Mouse (Mus musculus): ENCODE measurements at regions not wholly inside any gene's neighbourhood (a gene's known extent, or its start where the extent isn't known, plus 50 kb on each side); places are given as distances from the start of the nearest gene placed in this dataset.
A peak's percentile ranks its signal among the peaks of the same experiment; 100 is the strongest.

GRCm38 (mm10) chr1:138011581-138011980 is 163.9 kb downstream of the Ptprc start:
- no peak for DNase-seq

- DNase-seq = no peak
These were observed 164.5 kb downstream of the Ptprc start for GRCm38 (mm10) chr1:138010910-138011477.

- no peak for DNase-seq
These were observed 168.7 kb downstream of the Ptprc start for GRCm38 (mm10) chr1:138006811-138007210.

DNA sequence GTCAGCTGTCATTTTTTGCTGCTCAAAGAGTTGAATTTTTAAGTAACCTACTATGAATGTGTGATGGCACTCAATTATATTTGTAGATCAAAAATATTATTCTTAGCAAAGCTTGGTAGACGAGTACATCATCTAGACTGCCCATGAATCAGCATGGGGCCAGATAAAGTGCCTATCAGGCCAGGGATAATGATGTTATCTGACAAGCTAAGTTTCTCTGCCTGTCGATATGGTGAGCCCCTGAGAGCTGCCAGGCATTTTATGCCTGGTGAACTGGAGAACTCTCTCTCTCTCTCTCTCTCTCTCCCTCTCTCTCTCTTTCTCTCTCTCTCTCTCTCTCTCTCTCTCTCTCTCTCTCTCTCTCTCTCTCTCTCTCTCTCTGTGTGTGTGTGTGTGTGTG is 171.2 kb downstream of the Ptprc start:
- no peak for DNase-seq

DNA sequence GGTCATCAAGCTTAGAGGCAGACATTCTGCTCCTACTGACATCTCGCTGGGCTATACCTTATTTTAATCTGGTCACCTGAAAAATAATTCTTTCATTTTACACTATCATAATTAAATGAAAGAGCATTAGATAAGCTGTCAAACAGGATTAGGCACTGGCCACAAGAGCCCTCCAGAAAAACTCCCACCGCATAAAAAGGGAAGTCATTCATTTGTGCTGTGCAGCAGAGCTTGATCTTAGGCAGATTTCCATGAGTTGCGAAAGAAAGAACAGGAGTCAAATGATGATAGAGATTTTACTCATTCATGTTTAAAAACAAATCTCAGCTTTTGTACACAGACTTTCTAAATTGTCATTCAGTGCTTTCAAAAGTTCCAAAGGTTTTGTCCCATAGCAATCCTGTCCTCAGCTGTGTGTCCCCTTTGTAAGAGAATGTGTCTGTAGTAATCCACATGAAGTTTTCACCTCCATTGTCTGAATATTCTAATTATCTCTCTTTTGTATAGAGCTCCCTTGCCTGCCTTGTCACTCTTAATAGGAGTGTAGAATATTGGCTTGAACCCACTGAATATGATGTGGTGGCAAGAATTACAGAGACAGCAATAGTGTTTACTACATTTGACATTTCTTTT is 176.1 kb downstream of the Ptprc start:
- DNase-seq = no peak

GRCm38 (mm10) chr1:137996041-137996440 is 179.5 kb downstream of the Ptprc start:
- DNase-seq = no peak

DNA sequence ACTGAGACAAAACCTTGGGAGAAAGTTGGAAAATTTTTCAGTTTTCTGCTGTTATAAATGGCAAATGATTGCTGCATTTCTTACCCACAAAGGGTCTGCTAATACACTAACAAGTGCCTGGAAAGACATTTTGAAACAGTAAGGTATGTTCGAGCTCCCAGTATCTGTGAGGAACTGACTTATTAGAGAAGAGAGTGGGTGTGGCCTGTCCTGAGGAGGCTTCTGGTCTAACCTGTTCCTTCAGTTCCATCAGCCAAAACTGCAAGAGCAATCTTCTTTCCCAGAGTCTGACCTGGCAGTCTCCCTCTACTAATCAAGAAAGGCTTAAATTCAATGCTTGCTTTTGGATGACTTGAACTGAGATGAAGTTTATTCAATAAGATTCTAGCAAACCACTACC is 183.6 kb downstream of the Ptprc start:
- DNase-seq = no peak

DNA sequence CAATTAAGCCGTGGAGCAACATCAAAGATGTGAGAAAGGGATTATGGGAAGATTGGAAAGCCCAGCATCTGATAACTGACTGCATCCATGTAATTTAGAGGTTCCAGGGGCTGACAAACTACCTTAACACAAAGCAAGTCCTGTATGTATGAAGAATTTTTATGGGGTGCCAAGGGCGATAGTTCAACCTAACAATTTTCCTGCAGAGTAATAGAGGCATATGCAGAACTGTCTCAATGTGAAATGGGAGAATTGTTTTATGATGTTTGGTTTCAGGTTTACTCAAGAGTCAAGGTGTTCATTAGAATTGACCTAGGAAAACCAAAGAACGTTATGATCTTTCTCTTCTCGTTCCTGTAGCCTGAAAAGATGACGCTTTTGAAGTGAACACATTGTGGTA is 184.1 kb downstream of the Ptprc start:
- no peak for DNase-seq

- no peak for DNase-seq
These were observed 202.1 kb downstream of the Ptprc start for GRCm38 (mm10) chr1:137973406-137973805.

- no peak for DNase-seq
These were observed 202.7 kb downstream of the Ptprc start for GRCm38 (mm10) chr1:137972620-137973350.

DNA sequence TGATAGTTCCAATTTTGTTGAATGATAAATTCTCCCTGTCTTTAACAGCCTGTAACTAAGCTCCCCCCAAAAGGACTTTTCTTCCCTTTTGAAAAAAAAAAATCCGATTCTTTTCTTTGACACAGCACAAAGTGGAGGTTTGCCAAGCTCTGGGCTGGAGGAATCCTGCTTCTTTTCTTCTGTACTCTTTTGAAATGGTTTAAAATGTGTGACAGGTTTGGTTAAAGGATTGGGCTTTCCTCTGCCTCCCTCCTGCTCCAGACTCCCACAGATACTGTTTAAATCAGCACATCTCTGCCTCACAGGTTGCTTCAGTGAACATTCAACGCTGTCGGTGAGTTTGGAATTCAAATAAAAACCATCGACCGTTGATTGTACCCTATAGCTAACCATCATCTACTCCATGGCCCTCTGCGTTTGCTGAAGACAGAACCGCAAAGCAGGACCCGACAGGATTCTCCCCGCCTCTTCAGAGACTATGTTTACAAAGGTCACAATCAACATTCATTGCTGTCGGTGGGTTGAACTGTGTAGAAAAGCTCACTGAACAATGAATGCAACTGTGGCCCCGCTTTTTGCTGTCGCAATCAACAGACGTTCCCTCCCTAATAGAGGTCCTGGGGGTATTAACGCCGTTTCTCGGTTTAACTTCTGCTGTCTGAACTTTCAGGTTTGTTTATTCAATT is 209.2 kb downstream of the Ptprc start:
- DNase-seq = no peak

DNA sequence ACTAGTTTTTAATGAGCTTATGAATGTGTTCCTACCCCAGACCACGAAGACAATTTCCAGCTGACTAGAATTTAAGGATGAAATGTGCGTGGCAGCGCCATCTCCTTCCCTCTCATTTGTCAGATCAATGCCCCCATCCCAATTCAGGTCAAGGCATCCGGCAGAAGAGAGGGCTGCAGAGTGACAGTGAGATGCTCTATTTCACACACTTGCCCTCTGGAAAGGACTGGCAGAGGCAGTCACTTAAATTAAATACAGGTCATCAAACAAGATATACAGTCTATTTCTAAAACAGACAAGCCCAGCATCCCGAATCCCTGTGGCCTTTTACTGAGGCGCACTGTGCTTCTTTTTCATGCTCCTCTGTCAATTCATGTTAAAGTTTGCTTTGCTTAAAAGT is 211.9 kb downstream of the Ptprc start:
- no peak for DNase-seq

DNA sequence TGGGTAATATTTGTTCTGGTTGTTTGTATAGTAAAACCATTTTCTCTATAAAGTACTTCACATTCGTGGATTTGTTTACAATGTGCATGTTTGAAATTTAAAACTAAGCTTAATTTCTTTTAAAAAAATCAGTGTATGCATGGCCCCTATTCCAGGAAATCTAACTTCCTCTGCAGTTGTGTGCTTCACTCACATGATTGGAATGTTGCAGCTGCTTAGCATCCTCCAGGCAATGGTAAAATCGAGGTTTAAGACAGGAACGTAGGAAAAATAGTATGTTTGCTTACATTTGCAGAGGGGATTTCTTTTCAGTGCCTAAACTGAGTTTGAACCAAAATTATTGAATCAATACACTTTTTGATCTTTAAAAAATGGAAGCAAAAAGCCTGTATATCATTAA is 217.5 kb downstream of the Ptprc start:
- no peak for DNase-seq

DNA sequence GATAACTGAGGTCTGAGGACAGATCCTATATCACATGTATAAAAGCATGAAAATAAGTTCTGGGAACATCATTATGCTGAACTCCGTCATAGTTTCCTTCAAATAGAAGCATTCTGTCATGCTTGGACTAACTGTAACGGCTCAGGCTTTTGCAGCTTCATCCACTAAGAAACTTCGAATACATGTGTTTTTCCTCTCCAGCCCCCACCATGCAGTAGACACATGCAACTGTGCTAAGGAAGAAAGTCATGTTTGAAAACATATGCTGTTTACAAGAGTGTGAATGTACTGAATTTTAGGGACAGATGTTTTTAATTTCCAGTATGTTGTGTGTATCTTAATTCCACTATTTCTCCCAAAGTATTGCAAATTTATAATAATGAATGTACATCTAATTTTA is 219.5 kb downstream of the Ptprc start:
- no peak for DNase-seq

DNA sequence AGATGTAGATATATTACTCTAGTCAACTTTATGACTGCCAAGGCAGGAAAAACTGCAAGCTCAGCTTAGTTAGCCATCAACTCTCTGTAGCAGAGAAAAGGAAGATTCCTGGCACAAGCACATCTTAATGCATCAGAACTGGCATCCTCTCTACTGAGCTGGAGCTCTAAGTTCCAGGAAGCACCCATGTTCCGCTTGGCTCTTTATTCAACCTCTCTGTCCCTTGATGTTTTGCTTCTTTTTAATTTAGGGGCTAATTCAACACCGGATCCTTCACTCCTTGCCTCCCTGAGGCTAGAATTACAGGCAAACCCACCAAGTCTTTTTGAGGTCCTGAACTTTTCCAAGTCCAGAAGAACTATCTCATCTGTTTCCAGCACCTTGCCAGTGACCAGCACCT is 220.4 kb downstream of the Ptprc start:
- DNase-seq = no peak

DNA sequence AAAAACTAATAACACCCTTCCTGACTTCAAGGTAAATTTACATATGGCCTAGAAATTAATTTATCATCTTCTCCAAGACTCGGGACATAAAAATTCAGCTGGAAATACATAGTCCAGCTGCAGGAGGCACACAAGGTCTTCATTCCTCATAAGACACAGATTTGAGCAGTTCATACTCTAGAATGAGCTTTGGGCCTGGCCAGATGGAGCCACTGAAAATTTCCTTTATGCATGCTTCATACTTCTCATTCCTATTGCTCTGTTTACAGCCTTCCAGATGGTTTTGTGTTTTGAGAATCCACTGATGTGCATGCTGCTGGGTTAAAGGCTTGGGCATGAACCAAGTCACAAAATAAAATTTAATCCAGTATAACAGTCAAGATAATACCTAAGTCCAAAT is 222.1 kb downstream of the Ptprc start:
- DNase-seq = no peak

DNA sequence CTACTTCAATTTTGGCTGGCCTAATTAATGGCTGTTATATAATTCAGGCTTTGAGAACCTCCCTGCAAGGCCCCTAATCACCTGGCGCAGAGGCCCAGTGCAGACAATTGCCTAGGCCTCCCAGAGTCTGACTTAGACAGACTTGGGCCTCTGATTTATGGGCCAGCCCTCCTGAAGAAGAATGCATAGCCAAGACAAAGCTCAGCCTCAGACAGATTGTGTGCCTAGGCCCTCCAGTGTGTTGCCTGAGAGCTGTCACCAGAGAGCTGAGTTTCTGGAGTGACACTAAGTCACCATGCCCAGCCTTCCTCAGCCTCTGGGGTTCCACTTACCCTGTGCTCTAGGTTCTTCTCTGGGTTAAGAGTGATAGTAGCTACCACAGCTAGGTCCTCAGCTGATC is 222.7 kb downstream of the Ptprc start:
- DNase-seq = no peak

DNA sequence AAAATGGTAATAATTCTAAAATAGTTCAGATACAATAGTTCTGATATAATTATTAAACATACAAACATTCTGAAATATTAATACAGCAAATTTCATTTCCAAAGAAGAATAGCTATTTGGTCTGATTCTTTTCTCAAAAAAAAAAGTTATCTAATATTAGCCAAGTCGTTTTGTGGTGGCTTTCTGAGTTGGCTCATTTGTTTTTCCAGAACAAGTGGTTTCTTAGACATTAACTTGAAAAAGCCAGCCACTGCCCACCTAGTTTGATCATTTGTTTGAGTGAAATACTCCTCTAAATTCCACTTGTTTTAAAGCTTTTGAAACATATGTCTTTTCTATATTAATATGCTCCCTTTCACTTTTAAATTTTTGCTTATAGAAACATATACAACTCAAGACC is 227.6 kb downstream of the Ptprc start:
- DNase-seq = no peak

DNA sequence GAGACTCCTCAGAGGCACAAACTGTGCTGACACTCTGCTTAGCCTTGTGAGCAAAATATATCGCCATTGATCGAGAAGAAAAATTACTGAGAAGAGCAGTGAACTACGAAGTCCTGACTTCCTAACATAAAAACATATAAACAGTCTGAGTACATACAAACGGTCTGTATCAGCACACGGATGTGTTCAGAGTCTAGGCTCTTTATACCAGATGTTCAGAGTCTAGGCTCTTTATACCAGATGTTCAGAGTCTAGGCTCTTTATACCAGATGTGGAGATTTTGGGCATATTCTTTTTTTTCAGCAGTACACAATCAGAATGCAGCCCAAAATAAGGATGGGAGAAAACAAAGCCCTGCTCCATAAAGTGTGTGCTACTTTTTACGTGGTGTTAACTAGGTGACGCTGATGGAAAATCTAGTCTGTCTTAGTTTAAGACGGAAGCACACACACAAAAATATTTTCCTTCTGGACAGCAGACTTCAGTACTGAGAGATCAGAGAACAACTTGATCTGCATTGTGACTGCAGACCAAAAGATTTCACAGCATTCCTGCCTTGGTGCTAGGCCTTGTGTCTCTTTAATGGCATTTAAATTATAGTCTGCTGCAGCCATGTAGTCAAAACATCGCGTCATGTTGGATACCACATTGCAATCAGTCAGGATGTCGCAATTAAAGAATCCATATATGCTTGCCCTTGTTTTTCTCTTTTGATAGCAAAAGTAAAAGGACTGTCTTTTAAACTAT is 233.6 kb downstream of the Ptprc start:
- DNase-seq = no peak

DNA sequence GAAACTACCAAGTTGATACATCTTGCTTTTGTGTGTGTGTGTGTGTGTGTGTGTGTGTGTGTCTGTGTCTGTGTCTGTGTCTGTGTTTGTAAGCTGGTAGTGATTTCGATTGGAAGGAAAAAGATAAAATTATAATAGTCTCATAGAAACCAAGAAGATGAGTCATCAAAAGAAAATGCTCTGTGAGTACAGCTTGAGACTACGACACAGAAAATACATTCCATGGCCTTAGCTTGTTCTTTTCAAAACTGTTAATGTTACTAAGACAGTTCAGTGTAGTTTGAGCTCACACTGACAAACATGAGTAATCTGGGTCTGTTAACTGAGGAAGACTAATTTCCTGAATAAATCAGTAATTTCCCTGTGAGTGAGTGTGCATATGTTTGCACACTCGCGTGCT is 239.8 kb downstream of the Ptprc start:
- DNase-seq = no peak

- no peak for DNase-seq
These were observed 245.7 kb downstream of the Ptprc start for GRCm38 (mm10) chr1:137929764-137930163.

DNA sequence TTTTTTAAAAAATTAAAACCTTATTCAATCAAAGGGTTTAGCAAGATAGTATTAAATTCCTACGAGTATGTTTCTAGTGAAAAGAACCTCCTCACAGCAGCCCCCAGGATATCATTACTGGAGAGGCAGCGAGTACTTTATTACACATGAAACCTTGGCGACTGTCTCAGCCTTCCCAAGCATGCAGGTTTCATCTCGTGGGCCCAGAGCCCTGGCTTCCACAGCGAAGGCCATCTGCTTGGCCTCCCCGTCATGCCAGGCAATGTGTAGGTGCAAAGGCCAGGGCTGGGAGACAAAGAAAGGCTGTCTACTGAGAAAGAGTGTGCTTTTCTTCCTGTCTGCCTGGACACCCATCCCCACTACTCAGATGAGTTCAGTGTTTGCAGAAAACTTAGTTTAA is 247.0 kb downstream of the Ptprc start:
- DNase-seq = no peak

DNA sequence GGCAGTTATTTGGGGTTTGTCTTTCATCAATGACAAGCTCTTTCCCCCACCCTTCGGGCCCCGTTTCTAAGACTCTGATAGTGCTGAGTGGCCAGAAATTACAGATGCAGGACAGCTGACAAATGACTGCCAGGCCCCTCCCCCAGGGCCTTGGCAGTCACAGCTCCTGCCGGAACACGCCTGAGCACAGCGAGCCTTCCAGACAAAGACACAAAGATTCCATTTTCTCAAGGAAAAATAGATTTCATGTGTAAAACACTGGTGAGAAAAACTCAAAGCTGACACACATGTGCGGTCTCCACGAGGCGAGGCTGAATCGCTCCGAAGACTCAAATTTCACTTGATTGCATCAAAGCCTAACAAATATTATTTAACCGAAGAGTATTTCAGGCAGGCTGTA is 247.6 kb downstream of the Ptprc start:
- DNase-seq = peak; percentile 39
